Mouse (Mus musculus) MEL (cell line): ENCODE data around the gene Med21. TPM values are rescaled to one million over a fixed set of nuclear protein-coding genes. Genes with fewer than 3 reads are reported as not detected.

Source experiments
- DNase-seq: peaks from one replicate; pipeline ENCODE4 v3.0.0; 2011; ENCODE audit warnings: low read depth, low spot score
- H3K27ac ChIP-seq: 2 replicates; pipeline ENCODE4 v1.5.1; 2012; ENCODE audit warnings: low read depth, mild to moderate bottlenecking, control low read depth, low read length, moderate library complexity; ENCODE audit not compliant: control insufficient read depth
- H3K27me3 ChIP-seq, 2 experiments: fragments of 150-350 bp in 1 of 2; sonication (generic) in 1 of 2; 2 replicates each; pipeline ENCODE4 v1.6.1; 2012; ENCODE audit warnings: low read length in 2 of 2, mild to moderate bottlenecking in 2 of 2, improper control_type of control experiment in 1 of 2, moderate library complexity in 1 of 2; ENCODE audit not compliant: insufficient read depth in 2 of 2, control insufficient read depth in 1 of 2
- H3K36me3 ChIP-seq, 2 experiments: 2 replicates each; pipeline ENCODE4 v1.6.1; 2012 to 2014; ENCODE audit warnings: low read length in 2 of 2, improper control_type of control experiment in 1 of 2, inconsistent platforms in 1 of 2, mild to moderate bottlenecking in 1 of 2; ENCODE audit not compliant: insufficient read depth in 2 of 2, control insufficient read depth in 1 of 2
- H3K4me1 ChIP-seq, 2 experiments: fragments of 150-350 bp in 1 of 2; sonication (generic) in 1 of 2; 2 replicates each; pipeline ENCODE4 v1.6.1; 2012; ENCODE audit warnings: low read length in 2 of 2, improper control_type of control experiment in 1 of 2, mild to moderate bottlenecking in 1 of 2; ENCODE audit not compliant: insufficient read depth in 2 of 2, control insufficient read depth in 1 of 2
- H3K4me3 ChIP-seq, 2 experiments: fragments of 150-350 bp in 1 of 2; sonication (generic) in 1 of 2; 2 replicates each; pipeline ENCODE4 v1.5.1; 2012; ENCODE audit warnings: low read depth in 2 of 2, low read length in 2 of 2, mild to moderate bottlenecking in 2 of 2, moderate library complexity in 2 of 2, control low read depth in 1 of 2, improper control_type of control experiment in 1 of 2; ENCODE audit not compliant: control insufficient read depth in 1 of 2, insufficient read depth in 1 of 2
- H3K79me2 ChIP-seq: 2 replicates; pipeline ENCODE4 v1.6.1; 2012; ENCODE audit warnings: mild to moderate bottlenecking, low read length, moderate library complexity; ENCODE audit not compliant: control insufficient read depth, poor library complexity, insufficient read depth
- H3K9ac ChIP-seq: 2 replicates; pipeline ENCODE4 v1.6.1; 2012; ENCODE audit warnings: low read depth, mild to moderate bottlenecking, control low read depth, low read length, moderate library complexity; ENCODE audit not compliant: control insufficient read depth, poor library complexity, severe bottlenecking
- H3K9me3 ChIP-seq: fragments of 150-350 bp; sonication (generic); replicated peaks from 2 replicates; pipeline ENCODE4 v1.6.1; 2012; ENCODE audit warnings: mild to moderate bottlenecking, low read length, improper control_type of control experiment, moderate library complexity; ENCODE audit not compliant: insufficient read depth
- BHLHE40 ChIP-seq: IDR thresholded peaks from 2 replicates; pipeline ENCODE4 v1.6.1; 2012; ENCODE audit warnings: low read depth, mild to moderate bottlenecking, inconsistent platforms, low read length, improper control_type of control experiment, borderline replicate concordance
- CTCF ChIP-seq, 3 experiments: IDR thresholded peaks in 2 of 3; conservative IDR thresholded peaks in 1 of 3; 2 replicates each; pipeline ENCODE4 v1.5.1; 2011 to 2012; ENCODE audit warnings: low read length in 3 of 3, low read depth in 2 of 3, mild to moderate bottlenecking in 2 of 3, improper control_type of control experiment in 1 of 3, inconsistent platforms in 1 of 3, mixed read lengths in 1 of 3, moderate library complexity in 1 of 3; ENCODE audit not compliant: control insufficient read depth in 1 of 3, insufficient read depth in 1 of 3, poor library complexity in 1 of 3, severe bottlenecking in 1 of 3
- E2F4 ChIP-seq: IDR thresholded peaks from 2 replicates; pipeline ENCODE4 v1.6.1; 2011; ENCODE audit warnings: low read depth, low read length, improper control_type of control experiment, borderline replicate concordance
- EP300 ChIP-seq, 2 experiments: IDR thresholded peaks; 2 replicates each; pipeline ENCODE4 v1.6.1; 2011; ENCODE audit warnings: improper control_type of control experiment in 2 of 2, low read length in 2 of 2, low read depth in 1 of 2, mild to moderate bottlenecking in 1 of 2
- ETS1 ChIP-seq: IDR thresholded peaks from 2 replicates; pipeline ENCODE4 v1.6.1; 2012; ENCODE audit warnings: low read depth, mild to moderate bottlenecking, inconsistent platforms, low read length, improper control_type of control experiment, moderate library complexity
- GABPA ChIP-seq: IDR thresholded peaks from 2 replicates; pipeline ENCODE4 v1.6.1; 2012; ENCODE audit warnings: low read depth, mild to moderate bottlenecking, inconsistent platforms, low read length, improper control_type of control experiment, moderate library complexity
- GATA1 ChIP-seq: IDR thresholded peaks from 2 replicates; pipeline ENCODE4 v1.6.1; 2011; ENCODE audit warnings: low read depth, low read length, improper control_type of control experiment
- MAX ChIP-seq: IDR thresholded peaks from 2 replicates; pipeline ENCODE4 v1.6.1; 2011; ENCODE audit warnings: low read length, improper control_type of control experiment
- MAZ ChIP-seq: IDR thresholded peaks from 2 replicates; pipeline ENCODE4 v1.6.1; 2012; ENCODE audit warnings: low read depth, mild to moderate bottlenecking, inconsistent platforms, low read length, improper control_type of control experiment
- MXI1 ChIP-seq: IDR thresholded peaks from 2 replicates; pipeline ENCODE4 v1.6.1; 2011; ENCODE audit warnings: mild to moderate bottlenecking, low read depth, low read length, improper control_type of control experiment
- MYC ChIP-seq: IDR thresholded peaks from 2 replicates; pipeline ENCODE4 v1.6.1; 2011; ENCODE audit warnings: low read depth, mild to moderate bottlenecking, low read length, improper control_type of control experiment, moderate library complexity
- POLR2A ChIP-seq, 2 experiments: IDR thresholded peaks; 2 replicates each; pipeline ENCODE4 v1.6.1; 2011 to 2012; ENCODE audit warnings: low read length in 2 of 2, mild to moderate bottlenecking in 2 of 2, control low read depth in 1 of 2, improper control_type of control experiment in 1 of 2, low read depth in 1 of 2, moderate library complexity in 1 of 2; ENCODE audit not compliant: control insufficient read depth in 1 of 2, insufficient read depth in 1 of 2, poor library complexity in 1 of 2
- POLR2AphosphoS2 ChIP-seq: IDR thresholded peaks from 2 replicates; pipeline ENCODE4 v1.6.1; 2011; ENCODE audit warnings: low read length, improper control_type of control experiment
- RAD21 ChIP-seq: IDR thresholded peaks from 2 replicates; pipeline ENCODE4 v1.6.1; 2011; ENCODE audit warnings: mild to moderate bottlenecking, low read depth, low read length, improper control_type of control experiment
- RCOR1 ChIP-seq: IDR thresholded peaks from 2 replicates; pipeline ENCODE4 v1.6.1; 2012; ENCODE audit warnings: low read depth, mild to moderate bottlenecking, inconsistent platforms, low read length, improper control_type of control experiment
- SIN3A ChIP-seq: IDR thresholded peaks from 2 replicates; pipeline ENCODE4 v1.6.1; 2012; ENCODE audit warnings: low read length, improper control_type of control experiment, inconsistent platforms
- SMC3 ChIP-seq: IDR thresholded peaks from 2 replicates; pipeline ENCODE4 v1.6.1; 2011; ENCODE audit warnings: low read depth, low read length, improper control_type of control experiment
- TAL1 ChIP-seq: IDR thresholded peaks from 2 replicates; pipeline ENCODE4 v1.6.1; 2012; ENCODE audit warnings: mild to moderate bottlenecking, inconsistent platforms, low read length, moderate library complexity, mixed read lengths
- TBP ChIP-seq: IDR thresholded peaks from 2 replicates; pipeline ENCODE4 v1.8.0; 2011; ENCODE audit warnings: low read depth, low read length, improper control_type of control experiment
- TCF12 ChIP-seq: IDR thresholded peaks from 2 replicates; pipeline ENCODE4 v1.6.1; 2014; ENCODE audit warnings: low read depth, mild to moderate bottlenecking, inconsistent platforms, low read length, improper control_type of control experiment, moderate library complexity
- UBTF ChIP-seq: IDR thresholded peaks from 2 replicates; pipeline ENCODE4 v1.6.1; 2012; ENCODE audit warnings: low read depth, mild to moderate bottlenecking, inconsistent platforms, low read length, improper control_type of control experiment, moderate library complexity, borderline replicate concordance; ENCODE audit not compliant: insufficient read depth
- USF1 ChIP-seq: IDR thresholded peaks from 2 replicates; pipeline ENCODE4 v1.6.1; 2014; ENCODE audit warnings: low read depth, mild to moderate bottlenecking, inconsistent platforms, low read length, improper control_type of control experiment, moderate library complexity
- USF2 ChIP-seq, 2 experiments: IDR thresholded peaks; 2 replicates each; pipeline ENCODE4 v1.6.1; 2011 to 2012; ENCODE audit warnings: improper control_type of control experiment in 2 of 2, low read length in 2 of 2, borderline replicate concordance in 1 of 2, inconsistent platforms in 1 of 2, low read depth in 1 of 2, mild to moderate bottlenecking in 1 of 2; ENCODE audit not compliant: insufficient read depth in 1 of 2
- ZC3H11A ChIP-seq: IDR thresholded peaks from 2 replicates; pipeline ENCODE4 v1.6.1; 2012; ENCODE audit warnings: low read depth, mild to moderate bottlenecking, inconsistent platforms, low read length, improper control_type of control experiment
- ZKSCAN1 ChIP-seq: IDR thresholded peaks from 2 replicates; pipeline ENCODE4 v1.6.1; 2012; ENCODE audit warnings: low read depth, mild to moderate bottlenecking, inconsistent platforms, low read length, improper control_type of control experiment, moderate library complexity
- ZMIZ1 ChIP-seq: IDR thresholded peaks from 2 replicates; pipeline ENCODE4 v1.6.1; 2012; ENCODE audit warnings: low read depth, mild to moderate bottlenecking, inconsistent platforms, low read length, improper control_type of control experiment, moderate library complexity
- ZNF384 ChIP-seq: IDR thresholded peaks from 2 replicates; pipeline ENCODE4 v1.6.1; 2012; ENCODE audit warnings: low read depth, mild to moderate bottlenecking, inconsistent platforms, low read length, improper control_type of control experiment
- polyA plus RNA-seq, 2 experiments: library from polyadenylated mRNA; stranded (reverse) in 1 of 2; unstranded in 1 of 2; fragments of >175 nt in 1 of 2; fragments of >200 nt in 1 of 2; gene quantifications; 2 replicates each; pipeline versions ENCODE4 v1.2.1 to v1.2.4; 2012; ENCODE audit warnings: low replicate concordance in 2 of 2, low read depth in 1 of 2; ENCODE audit not compliant: insufficient read length in 2 of 2, insufficient read depth in 1 of 2, missing spikeins in 1 of 2
- total RNA-seq: library from RNA; depleted of rRNA; stranded (reverse); fragments of 300-350 nt; gene quantifications from 2 replicates; pipeline ENCODE4 v1.2.3, GENCODE M21; 2012

The Med21 gene
- total and polyA plus RNA-seq, 3 experiments: 56.7 to 79.5 TPM; not detected in 1

DNA sequence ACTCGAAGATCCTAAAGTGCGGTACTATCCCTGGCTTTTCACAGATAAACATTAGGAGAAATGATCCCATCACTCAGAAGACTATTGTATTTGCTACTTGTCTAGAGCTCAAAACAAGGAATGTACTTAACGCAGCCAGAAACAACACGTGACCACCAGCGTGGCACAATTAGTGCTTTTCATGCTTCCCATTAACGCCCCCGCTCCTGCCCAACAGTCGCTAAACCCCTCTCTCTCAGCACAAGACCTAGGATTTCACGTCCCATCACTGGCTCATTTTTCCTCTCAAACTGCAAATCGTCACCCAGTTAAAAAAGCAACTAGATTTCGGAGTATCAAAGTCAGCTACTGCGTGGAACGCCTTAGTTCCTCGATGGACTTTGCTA lies 8.7 kb upstream of the Med21 start:
- TF ChIP-seq RCOR1 (no peak), EP300 (IDR thresholded peaks at IDR 0.05; ENCODE audit: low read depth in 1 of 2, low read length in 2 of 2) (no peak), USF2 (IDR thresholded peaks at IDR 0.05; ENCODE audit: borderline replicate concordance in 1 of 2, insufficient read depth in 1 of 2, low read depth in 1 of 2, low read length in 2 of 2) (peak; percentile 23 to 72; a peak in 2 of 4 replicates), USF1 (peak; percentile 92), MXI1 (peak; percentile 87), UBTF (no peak), SIN3A (0 out of 2 replicates have a peak, but pooled peaks have one; percentile 53), MAX (peak; percentile 86), ZNF384 (no peak), CTCF (IDR thresholded peaks at IDR 0.05 in 2 of 3, conservative IDR thresholded peaks at IDR 0.05 in 1 of 3; ENCODE audit: control insufficient read depth in 1 of 3, insufficient read depth in 1 of 3, low read depth in 2 of 3, low read length in 3 of 3, poor library complexity in 1 of 3, severe bottlenecking in 1 of 3) (no peak), BHLHE40 (peak; percentile 47; the same call in 1 of the 2 replicates), MYC (peak; percentile 64; the same call in 1 of the 2 replicates), GATA1 (no peak), E2F4 (no peak), GABPA (no peak), POLR2A (IDR thresholded peaks at IDR 0.05; ENCODE audit: control insufficient read depth in 1 of 2, insufficient read depth in 1 of 2, low read depth in 1 of 2, low read length in 2 of 2, poor library complexity in 1 of 2) (no peak)

GRCm38 (mm10) chr6:146634015-146634722 lies 8.2 kb upstream of the Med21 start:
- Histone ChIP-seq H3K4me1 (peaks cover 12 to 33% of the 10 kb centered on the region in 2 experiments), H3K4me3 (peak overlapping the region; percentile 84 to 98), H3K36me3 (peaks cover 0 to 27% of the 10 kb centered on the region in 2 experiments; a peak in 2 of 4 replicates), H3K9me3 (no peaks in the 10 kb centered on the region), H3K79me2 (peaks cover 10% of the 10 kb centered on the region; the same call in 1 of the 2 replicates), H3K9ac (peak overlapping the region; percentile 90), H3K27me3 (no peaks in the 10 kb centered on the region), H3K27ac (peak overlapping the region; percentile 67)
- DNase-seq: peak; percentile 78
- TF ChIP-seq TBP (no peak), BHLHE40 (no peak), ZMIZ1 (0 out of 2 replicates have a peak, but pooled peaks have one; percentile 33), GABPA (no peak), TCF12 (no peak), ZKSCAN1 (no peak), UBTF (peak; percentile 60; the same call in 1 of the 2 replicates), RAD21 (no peak), CTCF (IDR thresholded peaks at IDR 0.05 in 2 of 3, conservative IDR thresholded peaks at IDR 0.05 in 1 of 3; ENCODE audit: control insufficient read depth in 1 of 3, insufficient read depth in 1 of 3, low read depth in 2 of 3, low read length in 3 of 3, poor library complexity in 1 of 3, severe bottlenecking in 1 of 3) (no peak), ETS1 (no peak), MAX (peak; percentile 3; the same call in 1 of the 2 replicates), POLR2AphosphoS2 (no peak), MXI1 (peak; percentile 59; the same call in 1 of the 2 replicates), RCOR1 (no peak), MAZ (no peak), POLR2A (IDR thresholded peaks at IDR 0.05; ENCODE audit: control insufficient read depth in 1 of 2, insufficient read depth in 1 of 2, low read depth in 1 of 2, low read length in 2 of 2, poor library complexity in 1 of 2) (peak; percentile 24 to 39; a peak in 1 of 4 replicates), TAL1 (no peak), SMC3 (no peak), EP300 (IDR thresholded peaks at IDR 0.05; ENCODE audit: low read depth in 1 of 2, low read length in 2 of 2) (peak in 1 of 2 experiments; percentile 14; a peak in 1 of 4 replicates), GATA1 (no peak), MYC (no peak), USF2 (IDR thresholded peaks at IDR 0.05; ENCODE audit: borderline replicate concordance in 1 of 2, insufficient read depth in 1 of 2, low read depth in 1 of 2, low read length in 2 of 2) (no peak), ZC3H11A (no peak)

More for the DNA sequence above, 8.7 kb upstream of the Med21 start:
- Histone ChIP-seq H3K27ac (peak overlapping the region; percentile 67), H3K36me3 (peaks cover 0 to 27% of the 10 kb centered on the region in 2 experiments; a peak in 2 of 4 replicates), H3K79me2 (peaks cover 10% of the 10 kb centered on the region; the same call in 1 of the 2 replicates), H3K4me3 (peak overlapping the region; percentile 84 to 98), H3K9me3 (no peaks in the 10 kb centered on the region), H3K4me1 (peaks cover 12 to 33% of the 10 kb centered on the region in 2 experiments), H3K9ac (peak overlapping the region; percentile 90), H3K27me3 (no peaks in the 10 kb centered on the region)
- peak; percentile 70 for DNase-seq
